Mouse (Mus musculus) stomach, embryonic 14.5 days (tissue): ENCODE data around the gene Pcyt1a. TPM values are rescaled to one million over a fixed set of nuclear protein-coding genes. Genes with fewer than 3 reads are reported as not detected.

Experiments
- ATAC-seq: fragments of 200-750 bp; cut with Nextera tagmentation; 2 replicates; pipeline ENCODE4 v1.8.0; 2017; ENCODE audit warnings: low read depth, moderate TSS enrichment; ENCODE audit not compliant: insufficient number of reproducible peaks, insufficient read depth, low FRiP score
- H3K27ac ChIP-seq: fragments of 300-500 bp; sonication (generic); 2 replicates; pipeline ENCODE4 v1.5.1; 2014; ENCODE audit warnings: mild to moderate bottlenecking, low read length, moderate library complexity, mixed read lengths
- H3K27me3 ChIP-seq: fragments of 300-500 bp; sonication (generic); 2 replicates; pipeline ENCODE4 v1.6.1; 2014; ENCODE audit warnings: low read length, control low read depth, mixed read lengths; ENCODE audit not compliant: control insufficient read depth, insufficient read depth
- H3K36me3 ChIP-seq: fragments of 300-500 bp; sonication (generic); 2 replicates; pipeline ENCODE4 v1.6.1; 2014; ENCODE audit warnings: mild to moderate bottlenecking, control low read depth, low read length, moderate library complexity, mixed read lengths; ENCODE audit not compliant: control insufficient read depth, insufficient read depth
- H3K4me1 ChIP-seq: fragments of 300-500 bp; sonication (generic); 2 replicates; pipeline ENCODE4 v1.6.1; 2014; ENCODE audit warnings: low read length, control low read depth, mixed read lengths; ENCODE audit not compliant: control insufficient read depth, insufficient read depth
- H3K4me2 ChIP-seq: fragments of 300-500 bp; sonication (generic); replicated peaks from 2 replicates; pipeline ENCODE4 v1.6.1; 2014; ENCODE audit warnings: low read depth, low read length, control low read depth
- H3K4me3 ChIP-seq: fragments of 300-500 bp; sonication (generic); 2 replicates; pipeline ENCODE4 v1.5.1; 2014; ENCODE audit warnings: low read depth, low read length, control low read depth
- H3K9ac ChIP-seq: fragments of 300-500 bp; sonication (generic); replicated peaks from 2 replicates; pipeline ENCODE4 v1.6.1; 2014; ENCODE audit warnings: low read depth, mild to moderate bottlenecking, control low read depth, low read length, moderate library complexity, mixed read lengths
- H3K9me3 ChIP-seq: fragments of 300-500 bp; sonication (generic); 2 replicates; pipeline ENCODE4 v1.6.1; 2016; ENCODE audit warnings: low read depth, low read length, control low read depth; ENCODE audit not compliant: control insufficient read depth
- WGBS: fragments of 180-500 bp; shearing (Covaris S2); extraction: QIAGEN DNeasy Blood & Tissue Kit; methylation state at CpG from one replicate; pipeline ENCODE4 v1.1.7; 2014; 5-methylcytosine and 5-hydroxymethylcytosine counted together
- polyA plus RNA-seq: library from polyadenylated mRNA; unstranded; fragments of >200 nt; fragmentation: Nextera tagmentation; extraction: Ambion mirVana; gene quantifications from 2 replicates; pipeline ENCODE4 v1.2.1, GENCODE M21; 2014

Gene Pcyt1a
- polyA plus RNA-seq, 1 experiment from 2014 or later, result 40.3 TPM

DNA sequence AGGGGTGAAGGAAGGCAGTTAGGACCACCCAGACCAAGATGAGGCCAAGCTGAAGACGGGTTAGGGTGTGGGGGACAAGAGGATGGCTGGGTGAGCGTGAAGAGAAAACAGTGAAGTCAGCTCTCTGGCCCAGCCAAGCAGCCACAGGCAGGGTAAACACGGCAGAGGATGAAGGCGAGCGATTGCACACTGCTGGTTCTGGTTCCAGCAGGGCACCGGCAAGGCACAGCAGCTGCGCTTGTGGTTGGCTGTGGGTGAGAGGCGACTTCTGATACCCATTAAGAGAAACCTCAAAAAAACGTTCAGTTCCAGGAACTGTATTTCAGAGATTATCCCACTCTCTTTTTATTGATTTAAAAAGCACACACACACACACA is 89.6 kb downstream of the Pcyt1a start:
- no peak for ATAC-seq

DNA sequence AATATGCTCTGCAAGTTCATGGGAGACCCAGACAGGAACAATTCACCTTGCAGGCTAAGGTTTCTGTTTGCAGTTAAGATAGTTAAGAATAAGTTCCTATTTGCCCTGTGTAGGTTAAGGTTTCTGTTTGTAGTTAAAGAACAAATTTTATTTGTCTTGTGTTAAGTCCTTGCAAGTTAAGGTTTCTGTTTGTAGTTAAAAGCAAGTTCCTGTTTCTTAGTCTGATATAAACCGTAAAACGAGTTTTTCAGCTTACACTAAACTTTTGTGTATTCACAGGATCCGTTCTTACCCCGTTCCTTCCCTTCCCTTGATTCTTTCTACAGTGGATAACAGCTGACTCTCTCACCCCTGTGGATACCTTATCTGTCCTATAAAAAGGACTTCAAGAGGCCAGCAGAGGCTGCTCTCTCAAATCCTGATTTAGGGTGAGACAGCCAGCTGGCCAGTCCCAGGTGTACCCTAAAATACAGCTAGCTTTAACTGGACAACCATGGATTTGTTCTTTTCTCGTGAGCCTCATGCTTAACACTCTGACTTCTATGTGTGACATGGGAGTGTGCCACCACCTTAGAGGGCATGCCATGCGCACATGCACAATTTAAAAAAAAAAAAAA is 92.0 kb downstream of the Pcyt1a start:
- no peaks in the 10 kb centered on the region for H3K36me3 ChIP-seq
- 0 out of 2 replicates have a peak overlapping the region, but pooled peaks have one; percentile 27 for H3K27ac ChIP-seq
- H3K4me3 ChIP-seq, result no peak overlapping the region
- no peaks in the 10 kb centered on the region for H3K9me3 ChIP-seq
- H3K27me3 ChIP-seq, result no peaks in the 10 kb centered on the region
- 74% methylated on average over 6 of the region's 6 CpGs for WGBS
- no peak; the same call in 1 of the 2 replicates for ATAC-seq
- no peak overlapping the region for H3K4me2 ChIP-seq
- no peak overlapping the region for H3K9ac ChIP-seq
- 0 out of 2 replicates have a peak, but pooled peaks cover 7% of the 10 kb centered on the region for H3K4me1 ChIP-seq

More for the DNA sequence above, 89.6 kb downstream of the Pcyt1a start:
- H3K9me3 ChIP-seq, result no peaks in the 10 kb centered on the region
- H3K4me3 ChIP-seq, result no peak overlapping the region
- WGBS, result 42% methylated on average over 9 of the region's 9 CpGs
- H3K9ac ChIP-seq, result no peak overlapping the region
- no peak overlapping the region for H3K4me2 ChIP-seq
- H3K27me3 ChIP-seq, result no peaks in the 10 kb centered on the region
- no peak overlapping the region; the same call in 1 of the 2 replicates for H3K27ac ChIP-seq
- no peaks in the 10 kb centered on the region for H3K36me3 ChIP-seq
- H3K4me1 ChIP-seq, result peaks cover 16% of the 10 kb centered on the region; the same call in 1 of the 2 replicates

DNA sequence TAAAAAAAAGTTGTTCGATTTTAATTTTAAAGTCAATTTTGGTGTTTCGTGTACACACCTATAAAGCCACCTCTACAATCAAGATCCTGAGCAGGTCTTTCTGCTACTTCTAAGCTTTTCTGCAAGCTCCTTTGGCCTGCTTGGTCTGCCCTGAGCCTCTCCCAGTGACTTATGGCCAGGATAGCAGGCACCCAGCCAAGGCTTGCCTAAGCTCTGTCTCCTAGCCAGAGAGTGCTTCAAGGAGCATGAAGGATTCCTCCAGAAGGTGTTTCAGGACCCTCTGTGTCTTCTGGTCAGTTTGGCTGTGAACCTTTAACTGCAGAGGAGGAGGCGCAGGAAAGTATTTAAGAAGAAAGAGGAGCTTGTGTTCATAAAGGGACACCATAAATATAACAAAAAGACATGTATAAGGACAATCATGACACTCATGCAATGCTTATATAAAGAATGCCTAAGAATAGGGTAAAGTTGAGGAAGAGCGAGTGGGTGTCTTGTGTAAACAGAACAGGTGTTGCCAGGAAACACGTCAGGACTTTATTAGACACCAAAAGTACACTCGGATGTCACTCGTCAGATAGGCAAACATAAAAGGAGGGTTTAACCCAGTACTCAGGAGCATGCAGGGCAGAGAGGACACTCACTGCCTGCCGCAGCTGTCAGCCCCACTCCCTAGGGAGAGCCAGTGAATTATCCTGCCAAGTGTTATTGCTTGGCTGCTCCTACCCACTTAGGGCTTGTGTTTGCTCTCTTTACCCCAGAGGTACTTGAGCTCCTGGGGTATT is 92.9 kb downstream of the Pcyt1a start:
- Histone ChIP-seq H3K4me2 (no peak overlapping the region), H3K27me3 (no peaks in the 10 kb centered on the region), H3K4me1 (0 out of 2 replicates have a peak, but pooled peaks cover 7% of the 10 kb centered on the region), H3K36me3 (no peaks in the 10 kb centered on the region), H3K9ac (no peak overlapping the region), H3K4me3 (no peak overlapping the region), H3K27ac (no peak overlapping the region), H3K9me3 (no peaks in the 10 kb centered on the region)
- no peak for ATAC-seq
- WGBS, result 48% methylated on average over 8 of the region's 8 CpGs

DNA sequence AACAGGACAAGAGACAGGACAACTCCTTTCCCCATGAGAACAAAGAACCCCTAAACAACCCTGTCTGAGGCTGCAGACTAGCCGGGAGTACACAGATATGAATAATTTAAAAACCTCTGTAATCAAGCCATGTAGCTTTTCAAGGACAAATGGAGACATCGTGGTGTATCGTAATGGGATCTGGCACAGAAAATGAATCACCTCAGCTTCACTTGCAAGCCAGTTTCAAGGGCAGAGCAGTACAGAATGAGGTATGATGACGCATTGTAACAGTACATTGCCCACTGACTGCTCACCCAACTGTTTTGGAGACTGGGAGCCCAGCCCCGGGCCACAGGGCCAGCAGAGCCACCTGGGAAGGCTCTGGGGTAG is 93.5 kb downstream of the Pcyt1a start:
- no peak for ATAC-seq
- H3K4me2 ChIP-seq, result no peak overlapping the region
- H3K4me1 ChIP-seq, result 0 out of 2 replicates have a peak, but pooled peaks cover 7% of the 10 kb centered on the region
- no peak overlapping the region for H3K27ac ChIP-seq
- no peak overlapping the region for H3K4me3 ChIP-seq
- no peaks in the 10 kb centered on the region for H3K36me3 ChIP-seq
- no peak overlapping the region for H3K9ac ChIP-seq
- H3K9me3 ChIP-seq, result no peaks in the 10 kb centered on the region
- WGBS, result 67% methylated on average over 5 of the region's 5 CpGs
- no peaks in the 10 kb centered on the region for H3K27me3 ChIP-seq

Other genes starting within 250 kb of the Pcyt1a start
- gene Fbxo45, start 183.8 kb upstream of the Pcyt1a start, polyA plus RNA-seq, result 8.0 and 8.9 TPM in 2 replicates
- gene Wdr53, start 183.7 kb upstream of the Pcyt1a start, polyA plus RNA-seq, result 19.7 and 21.3 TPM in 2 replicates
- not detected in 2 replicates for gene Smco1, start 159.5 kb upstream of the Pcyt1a start, polyA plus RNA-seq
- 28.0 and 28.3 TPM in 2 replicates for gene Rnf168, start 153.5 kb upstream of the Pcyt1a start, polyA plus RNA-seq
- 28.4 and 32.4 TPM in 2 replicates for gene Ubxn7, start 98.7 kb upstream of the Pcyt1a start, polyA plus RNA-seq
- not detected in 2 replicates for gene Tm4sf19, start 30.4 kb upstream of the Pcyt1a start, polyA plus RNA-seq
- 28.4 and 31.6 TPM in 2 replicates for gene Tctex1d2, start 11.2 kb upstream of the Pcyt1a start, polyA plus RNA-seq
- gene Slc51a, start 57.0 kb downstream of the Pcyt1a start, polyA plus RNA-seq, result 1.9 and 2.7 TPM in 2 replicates
- not detected in 2 replicates for gene Zdhhc19, start 65.3 kb downstream of the Pcyt1a start, polyA plus RNA-seq
- 60.5 and 73.2 TPM in 2 replicates for gene Tfrc, start 178.0 kb downstream of the Pcyt1a start, polyA plus RNA-seq
- gene Tnk2, start 213.0 kb downstream of the Pcyt1a start, polyA plus RNA-seq, result 13.1 and 17.1 TPM in 2 replicates